Mouse (Mus musculus): Measurements from ENCODE around the gene Lrp3. TPM values are rescaled to one million over a fixed set of nuclear protein-coding genes. Genes with fewer than 3 reads are reported as not detected.

Gene Lrp3
- polyA plus RNA-seq, 1 experiment from 2014 or later, result 8.3 TPM

DNA sequence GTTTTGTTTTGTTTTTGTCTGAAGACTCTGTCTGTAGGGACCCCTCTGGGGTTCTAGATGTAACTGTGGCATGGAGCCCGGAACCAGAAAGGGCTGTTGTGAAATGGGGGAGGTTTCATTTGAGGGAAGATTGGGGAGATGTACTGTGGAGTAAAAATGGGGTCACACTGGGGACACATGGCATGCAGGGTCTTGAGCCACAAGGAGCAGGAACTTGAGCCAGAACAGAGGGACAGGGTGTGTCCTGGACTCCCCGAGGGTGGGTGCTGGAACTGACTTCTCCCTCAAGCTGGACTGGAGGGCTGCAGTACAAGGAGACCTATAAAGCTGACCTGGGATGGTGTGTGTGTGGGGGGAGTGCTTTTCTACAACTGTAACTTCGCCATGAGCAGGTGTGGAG lies 57.8 kb downstream of the Lrp3 start:
- no peak for ATAC-seq (ENCODE audit: insufficient number of reproducible peaks, low FRiP score, low TSS enrichment, low read depth)
- 58% methylated on average over 3 of the region's 3 CpGs for WGBS
- Histone ChIP-seq H3K4me2 (no peak overlapping the region), H3K9me3 (no peaks in the 10 kb centered on the region), H3K9ac (no peak overlapping the region), H3K4me1 (no peaks in the 10 kb centered on the region), H3K4me3 (no peak overlapping the region), H3K36me3 (no peaks in the 10 kb centered on the region), H3K27me3 (no peaks in the 10 kb centered on the region), H3K27ac (no peak overlapping the region)

DNA sequence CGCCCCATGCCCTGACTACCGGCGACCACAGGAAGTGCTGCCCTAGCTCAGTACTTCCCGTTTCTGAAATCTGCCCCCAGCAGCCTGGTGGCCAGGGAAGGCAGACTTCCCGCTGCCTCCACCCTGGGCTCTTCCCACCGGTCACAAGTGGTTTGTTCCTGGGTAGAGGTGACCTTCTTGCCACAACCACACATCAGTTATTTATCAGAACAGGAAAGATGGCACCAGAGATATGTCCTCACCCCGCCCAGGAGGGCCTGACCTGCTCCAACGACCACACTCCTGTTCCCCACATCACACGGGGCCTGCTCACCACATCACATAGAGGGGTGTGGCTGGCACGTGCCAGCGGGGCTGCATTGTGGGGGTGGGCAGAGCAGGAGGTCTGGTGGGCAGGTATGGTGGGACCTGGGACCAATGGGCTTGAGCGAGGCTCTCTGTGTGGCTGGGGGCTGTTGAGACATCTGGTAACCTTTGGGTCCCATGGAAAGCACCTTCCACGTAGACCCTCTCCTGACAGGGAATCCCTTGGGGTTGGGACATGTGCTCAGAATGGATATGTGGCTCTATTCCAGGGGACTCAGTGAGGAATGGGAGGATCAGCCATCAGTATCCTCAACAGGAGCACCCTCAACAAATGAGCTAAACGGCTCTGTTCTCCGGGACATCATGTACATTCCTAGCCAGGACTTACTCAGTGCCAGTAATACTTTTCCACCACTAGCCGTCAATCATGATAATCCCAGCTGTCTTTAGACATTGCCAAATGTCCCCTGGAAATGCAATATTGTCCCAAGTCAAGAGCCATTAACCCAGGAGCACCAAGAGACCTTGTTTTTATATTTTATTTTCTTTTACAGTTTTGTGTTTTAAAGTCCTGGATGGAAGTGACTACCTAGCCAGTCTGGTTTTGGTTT lies 58.5 kb downstream of the Lrp3 start:
- no peaks in the 10 kb centered on the region for H3K9me3 ChIP-seq
- H3K4me3 ChIP-seq, result no peak overlapping the region
- H3K4me1 ChIP-seq, result no peaks in the 10 kb centered on the region; the same call in 1 of the 2 replicates
- no peaks in the 10 kb centered on the region for H3K27me3 ChIP-seq
- no peak for ATAC-seq (ENCODE audit: insufficient number of reproducible peaks, low FRiP score, low TSS enrichment, low read depth)
- no peak overlapping the region for H3K9ac ChIP-seq
- no peaks in the 10 kb centered on the region for H3K36me3 ChIP-seq
- H3K27ac ChIP-seq, result no peak overlapping the region
- H3K4me2 ChIP-seq, result no peak overlapping the region
- WGBS, result 66% methylated on average over 16 of the region's 16 CpGs

GRCm38 (mm10) chr7:35154449-35154848 lies 60.8 kb downstream of the Lrp3 start:
- no peaks in the 10 kb centered on the region for H3K36me3 ChIP-seq
- no peak for ATAC-seq (ENCODE audit: insufficient number of reproducible peaks, low FRiP score, low TSS enrichment, low read depth)
- 77% methylated on average over 12 of the region's 12 CpGs for WGBS

GRCm38 (mm10) chr7:35150860-35151259 lies 64.4 kb downstream of the Lrp3 start:
- Histone ChIP-seq H3K9me3 (no peaks in the 10 kb centered on the region), H3K4me3 (no peak overlapping the region), H3K4me2 (no peak overlapping the region), H3K27me3 (no peaks in the 10 kb centered on the region; the same call in 1 of the 2 replicates), H3K9ac (no peak overlapping the region), H3K36me3 (no peaks in the 10 kb centered on the region), H3K4me1 (peaks cover 16% of the 10 kb centered on the region), H3K27ac (no peak overlapping the region)
- 72% methylated on average over 5 of the region's 5 CpGs for WGBS
- no peak for ATAC-seq (ENCODE audit: insufficient number of reproducible peaks, low FRiP score, low TSS enrichment, low read depth)

More at GRCm38 (mm10) chr7:35154449-35154848, 60.8 kb downstream of the Lrp3 start:
- Histone ChIP-seq H3K9ac (no peak overlapping the region), H3K27me3 (no peaks in the 10 kb centered on the region), H3K4me2 (no peak overlapping the region), H3K4me1 (peaks cover 5% of the 10 kb centered on the region), H3K9me3 (no peaks in the 10 kb centered on the region), H3K27ac (no peak overlapping the region), H3K4me3 (no peak overlapping the region)

Other genes with a start within 250 kb of the Lrp3 start
- gene Cebpg, start 158.9 kb downstream of the Lrp3 start, polyA plus RNA-seq (2015; fragmentation: Nextera tagmentation; extraction: Ambion mirVana), result 36.6 and 43.0 TPM in 2 replicates
- gene Cebpa, start 96.2 kb downstream of the Lrp3 start, polyA plus RNA-seq (2015; fragmentation: Nextera tagmentation; extraction: Ambion mirVana), result 13.6 and 16.5 TPM in 2 replicates
- gene Slc7a10, start 29.1 kb downstream of the Lrp3 start, polyA plus RNA-seq (2015; fragmentation: Nextera tagmentation; extraction: Ambion mirVana), result 6.7 and 8.6 TPM in 2 replicates
- 14.8 and 16.1 TPM in 2 replicates for gene Gpatch1, start 102.9 kb upstream of the Lrp3 start, polyA plus RNA-seq (2015; fragmentation: Nextera tagmentation; extraction: Ambion mirVana)
- gene Rhpn2, start 118.7 kb upstream of the Lrp3 start, polyA plus RNA-seq (2015; fragmentation: Nextera tagmentation; extraction: Ambion mirVana), result 2.8 and 2.9 TPM in 2 replicates
- gene Faap24, start 181.3 kb upstream of the Lrp3 start, polyA plus RNA-seq (2015; fragmentation: Nextera tagmentation; extraction: Ambion mirVana), result 15.6 and 16.0 TPM in 2 replicates
- gene Cep89, start 181.5 kb upstream of the Lrp3 start, polyA plus RNA-seq (2015; fragmentation: Nextera tagmentation; extraction: Ambion mirVana), result 34.6 and 34.9 TPM in 2 replicates
- gene Slc7a9, start 233.3 kb upstream of the Lrp3 start, polyA plus RNA-seq (2015; fragmentation: Nextera tagmentation; extraction: Ambion mirVana), result 0.08 TPM in 1 of 2 replicates, not detected in the other

All from limb, embryonic 15.5 days (tissue).